Mouse (Mus musculus) stomach, postnatal 0 days (tissue): ENCODE data around the gene Siah1a.

ENCODE experiments used
- CTCF ChIP-seq: IDR thresholded peaks from 2 replicates; pipeline ENCODE4 v1.5.1; 2016; ENCODE audit warnings: antibody characterized with exemption, low read depth, mild to moderate bottlenecking, moderate library complexity
- EP300 ChIP-seq: optimal IDR thresholded peaks from 2 replicates; pipeline ENCODE3; 2016; ENCODE audit warnings: antibody characterized with exemption

DNA sequence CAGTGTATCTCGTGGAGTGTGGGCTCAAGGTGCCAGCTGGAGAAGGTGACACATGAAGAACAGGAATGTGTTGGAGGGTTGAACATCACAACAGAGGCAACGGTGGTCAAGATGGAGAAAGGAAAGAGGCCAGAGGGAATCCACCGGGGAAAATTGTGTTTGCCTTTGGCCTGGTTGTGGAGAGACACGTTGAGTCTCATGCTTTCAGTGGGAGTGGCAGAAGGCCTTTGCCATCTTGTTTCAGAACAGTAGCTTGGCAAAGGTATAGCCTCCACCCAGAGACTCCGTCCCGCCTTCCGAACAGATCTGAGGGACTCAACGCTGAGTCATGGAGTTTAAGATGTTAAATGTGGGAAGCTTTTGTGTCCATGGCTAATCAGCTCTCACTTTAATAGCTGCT lies 19.9 kb upstream of the Siah1a start:
- no peak for TF ChIP-seq CTCF
- TF ChIP-seq EP300 = no peak
